Mouse (Mus musculus) bone marrow, adult 2 months (tissue): ENCODE data around the gene Dxo.

ENCODE experiments used
- CTCF ChIP-seq: fragments of 200-500 bp; IDR thresholded peaks from 2 replicates; pipeline ENCODE4 v1.5.1; 2011; ENCODE audit warnings: low read length, control low read depth; ENCODE audit not compliant: control insufficient read depth, insufficient read depth
- POLR2A ChIP-seq: fragments of 200-500 bp; IDR thresholded peaks from 2 replicates; pipeline ENCODE4 v1.6.1; 2011; ENCODE audit warnings: low read depth, mild to moderate bottlenecking, control low read depth, low read length, borderline replicate concordance; ENCODE audit not compliant: control insufficient read depth

GRCm38 (mm10) chr17:34836856-34837221 lies at the start of gene Dxo, which contains the start of gene Stk19:
- no peak for TF ChIP-seq CTCF
- TF ChIP-seq POLR2A = peak; percentile 79
